Mouse (Mus musculus) leukemia stem cell, adult 10-12 weeks (primary cell): ENCODE data around the gene Tmem216. TPM values are rescaled to one million over a fixed set of nuclear protein-coding genes. Genes with fewer than 3 reads are reported as not detected.

Experiments
- polyA plus RNA-seq: library from polyadenylated mRNA; stranded (reverse); fragments of >175 nt; gene quantifications from 2 replicates; pipeline ENCODE4 v1.2.3, GENCODE M21; 2012; ENCODE audit warnings: low replicate concordance

The Tmem216 gene
- 1.7 and 3.3 TPM in 2 replicates for polyA plus RNA-seq

GRCm38 (mm10) chr19:10555624-10556510 lies at the start of gene Tmem216:
TSS of gene Tmem216 (minus strand) at chr19:10556238.

GRCm38 (mm10) chr19:10605293-10605900 lies 49.4 kb upstream of the Tmem216 start, which contains the start of the genes Ddb1 and Tkfc:
TSS of gene Ddb1 (plus strand) at chr19:10605327.
TSS of gene Tkfc (minus strand) at chr19:10605654.

GRCm38 (mm10) chr19:10576690-10577561 lies 20.9 kb upstream of the Tmem216 start, which contains the start of the genes Cyb561a3 and Tmem138:
TSS of gene Cyb561a3 (plus strand) at chr19:10577172.
TSS of gene Tmem138 (minus strand) at chr19:10577362.

GRCm38 (mm10) chr19:10525910-10526309 lies 30.1 kb downstream of the Tmem216 start, which contains the start of gene Sdhaf2:
TSS of gene Sdhaf2 (minus strand) at chr19:10526142.

GRCm38 (mm10) chr19:10525106-10525901 lies 30.7 kb downstream of the Tmem216 start, which contains the start of gene Cpsf7:
TSS of gene Cpsf7 (plus strand) at chr19:10525266.

Other genes with a start within 250 kb of the Tmem216 start
- gene Syt7, start 167.1 kb downstream of the Tmem216 start, polyA plus RNA-seq, result 0.06 and 0.10 TPM in 2 replicates
- not detected in 2 replicates for gene Lrrc10b, start 98.8 kb downstream of the Tmem216 start, polyA plus RNA-seq
- 1.6 and 2.4 TPM in 2 replicates for gene Ppp1r32, start 73.3 kb downstream of the Tmem216 start, polyA plus RNA-seq
- gene Cpsf7, start 31.0 kb downstream of the Tmem216 start, polyA plus RNA-seq, result 19.7 and 89.8 TPM in 2 replicates
- 2.7 and 8.7 TPM in 2 replicates for gene Sdhaf2, start 30.1 kb downstream of the Tmem216 start, polyA plus RNA-seq
- gene Cyb561a3, start 20.9 kb upstream of the Tmem216 start, polyA plus RNA-seq, result 7.5 and 31.2 TPM in 2 replicates
- gene Tmem138, start 21.1 kb upstream of the Tmem216 start, polyA plus RNA-seq, result 3.3 and 5.8 TPM in 2 replicates
- gene Ddb1, start 49.1 kb upstream of the Tmem216 start, polyA plus RNA-seq, result 11.8 and 24.1 TPM in 2 replicates
- 1.1 and 2.8 TPM in 2 replicates for gene Tkfc, start 49.4 kb upstream of the Tmem216 start, polyA plus RNA-seq
- gene Vwce, start 78.0 kb upstream of the Tmem216 start, polyA plus RNA-seq, result 2.5 and 4.1 TPM in 2 replicates
- gene Pga5, start 121.8 kb upstream of the Tmem216 start, polyA plus RNA-seq, result not detected in 2 replicates
- 48.0 and 70.3 TPM in 2 replicates for gene Vps37c, start 132.5 kb upstream of the Tmem216 start, polyA plus RNA-seq
- gene Cd5, start 182.8 kb upstream of the Tmem216 start, polyA plus RNA-seq, result 10.7 and 14.3 TPM in 2 replicates